Mouse (Mus musculus) liver, adult 2 months (tissue): Measurements from ENCODE around the gene Mettl25. TPM values are rescaled to one million over a fixed set of nuclear protein-coding genes. Genes with fewer than 3 reads are reported as not detected.

ENCODE experiments used
- DNase-seq: peaks from one replicate; pipeline ENCODE4 v3.0.0-alpha.2; 2011; ENCODE audit warnings: low read depth, low spot score; ENCODE audit errors: extremely low read depth
- H3K27ac ChIP-seq: fragments of 200-500 bp; replicated peaks from 2 replicates; pipeline ENCODE4 v1.5.1; 2012; ENCODE audit warnings: low read depth, mild to moderate bottlenecking, control low read depth, inconsistent platforms, low read length; ENCODE audit not compliant: insufficient read depth
- H3K27me3 ChIP-seq: fragments of 200-500 bp; 2 replicates; pipeline ENCODE4 v1.6.1; 2012; ENCODE audit warnings: mild to moderate bottlenecking, moderate library complexity, low read length, inconsistent platforms; ENCODE audit not compliant: control insufficient read depth, insufficient read depth
- H3K36me3 ChIP-seq: fragments of 200-500 bp; 2 replicates; pipeline ENCODE4 v1.6.1; 2012; ENCODE audit warnings: low read length, inconsistent platforms; ENCODE audit not compliant: control insufficient read depth, insufficient read depth
- H3K4me1 ChIP-seq: fragments of 200-500 bp; 2 replicates; pipeline ENCODE4 v1.6.1; 2011; ENCODE audit warnings: low read length; ENCODE audit not compliant: control insufficient read depth, insufficient read depth
- H3K4me3 ChIP-seq: fragments of 200-500 bp; 2 replicates; pipeline ENCODE4 v1.5.1; 2011; ENCODE audit warnings: low read depth, mild to moderate bottlenecking, control low read depth, low read length, moderate library complexity; ENCODE audit not compliant: insufficient read depth
- H3K79me2 ChIP-seq: fragments of 200-500 bp; 2 replicates; pipeline ENCODE4 v1.6.1; 2012; ENCODE audit warnings: inconsistent platforms, mild to moderate bottlenecking, low read length, moderate library complexity; ENCODE audit not compliant: control insufficient read depth, insufficient read depth
- H3K9ac ChIP-seq: fragments of 200-500 bp; 2 replicates; pipeline ENCODE4 v1.6.1; 2012; ENCODE audit warnings: low read depth, mild to moderate bottlenecking, control low read depth, inconsistent platforms, low read length
- CTCF ChIP-seq: fragments of 200-500 bp; IDR thresholded peaks from 2 replicates; pipeline ENCODE4 v1.5.1; 2011; ENCODE audit warnings: low read depth, low read length, control low read depth
- POLR2A ChIP-seq: fragments of 200-500 bp; IDR thresholded peaks from 2 replicates; pipeline ENCODE4 v1.6.1; 2011; ENCODE audit warnings: low read length, control low read depth; ENCODE audit not compliant: insufficient read depth; ENCODE audit errors: extremely low read depth
- WGBS: fragments of 180-500 bp; shearing (Covaris S2); methylation state at CpG from one replicate; pipeline ENCODE4 v1.1.7; 2018; 5-methylcytosine and 5-hydroxymethylcytosine counted together
- polyA plus RNA-seq: library from polyadenylated mRNA; depleted of rRNA; stranded (reverse); fragments of >200 nt; gene quantifications from 2 replicates; pipeline ENCODE4 v1.2.3, GENCODE M21; 2012
- total RNA-seq: library from RNA; depleted of rRNA; stranded (reverse); fragments of >200 nt; gene quantifications from 2 replicates; pipeline ENCODE4 v1.2.3, GENCODE M21; 2014

The Mettl25 gene
- total and polyA plus RNA-seq, 2 experiments, result 1.2 to 4.9 TPM

DNA sequence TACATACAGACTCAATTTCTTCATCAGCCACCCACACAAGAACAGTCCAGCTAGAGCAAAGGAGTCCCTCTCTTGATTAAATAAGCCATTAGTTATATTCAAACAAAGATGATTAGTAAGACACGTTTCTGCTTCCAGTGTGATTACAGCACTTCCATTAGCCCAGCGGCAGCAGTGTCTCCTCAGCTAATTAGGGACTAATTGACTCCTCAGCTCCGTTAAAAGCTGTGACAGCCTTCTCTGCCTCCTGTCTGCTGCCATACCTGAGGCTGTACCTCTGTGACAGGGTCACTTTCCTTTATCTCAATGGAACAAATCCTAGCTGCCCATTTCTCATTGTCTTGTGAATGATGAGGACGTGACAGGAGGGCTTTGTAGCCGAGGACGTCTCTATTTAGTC lies 99.4 kb downstream of the Mettl25 start:
- Histone ChIP-seq H3K9ac (no peak overlapping the region), H3K27me3 (no peaks in the 10 kb centered on the region; the same call in 1 of the 2 replicates), H3K36me3 (no peaks in the 10 kb centered on the region), H3K4me1 (no peaks in the 10 kb centered on the region), H3K27ac (no peak overlapping the region), H3K4me3 (no peak overlapping the region), H3K79me2 (no peaks in the 10 kb centered on the region)
- TF ChIP-seq CTCF, result no peak
- no peak for TF ChIP-seq POLR2A
- WGBS, result 64% methylated on average over 6 of the region's 6 CpGs
- no peak for DNase-seq

DNA sequence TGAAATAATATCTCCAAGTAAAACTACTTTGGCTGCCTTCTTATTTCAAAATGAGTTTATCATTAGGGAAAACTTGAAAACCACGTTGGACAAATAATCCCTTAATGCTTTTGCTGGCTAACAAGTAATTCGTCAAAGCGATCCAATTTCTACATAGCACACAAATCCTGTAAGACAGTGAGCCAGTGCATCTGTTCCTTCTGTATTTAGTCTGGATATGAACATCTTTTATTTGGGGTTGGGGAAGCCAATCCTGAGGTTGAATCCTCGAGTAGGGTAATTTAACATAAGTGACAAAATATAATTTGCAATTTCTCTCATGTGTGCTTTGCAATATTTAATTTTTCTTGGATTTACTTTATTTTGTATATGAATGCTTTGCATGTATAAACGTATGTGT lies 102.2 kb downstream of the Mettl25 start:
- Histone ChIP-seq H3K36me3 (no peaks in the 10 kb centered on the region), H3K79me2 (no peaks in the 10 kb centered on the region), H3K9ac (no peak overlapping the region), H3K27ac (no peak overlapping the region), H3K4me1 (no peaks in the 10 kb centered on the region), H3K4me3 (no peak overlapping the region), H3K27me3 (no peaks in the 10 kb centered on the region; the same call in 1 of the 2 replicates)
- no peak for TF ChIP-seq POLR2A
- TF ChIP-seq CTCF, result no peak
- DNase-seq, result no peak
- 70% methylated on average over 5 of the region's 5 CpGs for WGBS

DNA sequence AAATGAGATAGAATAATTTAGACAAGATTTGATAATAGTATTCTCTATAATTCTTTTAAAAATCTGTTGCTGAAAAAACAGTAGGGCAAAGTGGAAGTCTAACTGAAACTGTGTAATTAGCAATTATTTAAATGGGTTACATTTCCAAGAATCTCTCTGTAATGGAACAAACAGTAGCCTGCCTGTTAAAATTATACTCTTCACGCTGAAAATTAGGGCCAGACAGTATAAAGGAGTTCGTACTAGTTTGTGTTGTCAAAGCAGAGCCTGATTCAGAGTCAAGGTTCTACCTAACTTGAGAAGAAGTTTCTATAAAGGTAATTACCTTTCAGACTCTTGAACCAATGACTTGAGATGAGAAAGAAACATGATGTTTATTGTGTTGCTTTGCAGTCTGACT lies 113.4 kb downstream of the Mettl25 start:
- 79% methylated on average over 2 of the region's 2 CpGs for WGBS
- H3K27ac ChIP-seq, result no peak overlapping the region
- DNase-seq, result no peak
- TF ChIP-seq CTCF (no peak), POLR2A (no peak)
- no peak overlapping the region for H3K9ac ChIP-seq
- H3K27me3 ChIP-seq, result no peaks in the 10 kb centered on the region
- no peak overlapping the region for H3K4me3 ChIP-seq
- H3K79me2 ChIP-seq, result no peaks in the 10 kb centered on the region
- H3K4me1 ChIP-seq, result no peaks in the 10 kb centered on the region
- no peaks in the 10 kb centered on the region for H3K36me3 ChIP-seq

DNA sequence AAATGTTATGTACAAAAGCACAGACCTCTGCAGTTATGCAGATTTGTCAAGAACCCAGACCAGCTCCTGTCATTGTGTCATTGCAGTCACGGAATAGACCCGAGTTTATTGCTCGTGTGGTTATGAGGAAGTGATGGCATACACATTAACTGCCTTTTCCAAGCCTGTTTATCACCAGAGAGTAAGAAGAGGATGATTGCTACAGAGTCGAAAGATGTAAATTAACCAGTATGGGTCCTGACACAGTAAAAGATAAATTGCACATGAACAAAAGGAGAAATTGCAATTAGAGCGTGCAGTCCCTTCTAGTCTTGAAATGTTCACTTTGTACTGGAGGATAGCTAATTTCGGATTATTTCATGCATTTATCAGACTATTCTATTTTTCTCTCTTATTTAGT lies 113.8 kb downstream of the Mettl25 start:
- DNase-seq, result no peak
- Histone ChIP-seq H3K4me3 (no peak overlapping the region), H3K79me2 (no peaks in the 10 kb centered on the region), H3K4me1 (no peaks in the 10 kb centered on the region), H3K27me3 (no peaks in the 10 kb centered on the region), H3K36me3 (no peaks in the 10 kb centered on the region), H3K9ac (no peak overlapping the region), H3K27ac (no peak overlapping the region)
- 74% methylated on average over 6 of the region's 6 CpGs for WGBS
- TF ChIP-seq CTCF (no peak), POLR2A (no peak)

DNA sequence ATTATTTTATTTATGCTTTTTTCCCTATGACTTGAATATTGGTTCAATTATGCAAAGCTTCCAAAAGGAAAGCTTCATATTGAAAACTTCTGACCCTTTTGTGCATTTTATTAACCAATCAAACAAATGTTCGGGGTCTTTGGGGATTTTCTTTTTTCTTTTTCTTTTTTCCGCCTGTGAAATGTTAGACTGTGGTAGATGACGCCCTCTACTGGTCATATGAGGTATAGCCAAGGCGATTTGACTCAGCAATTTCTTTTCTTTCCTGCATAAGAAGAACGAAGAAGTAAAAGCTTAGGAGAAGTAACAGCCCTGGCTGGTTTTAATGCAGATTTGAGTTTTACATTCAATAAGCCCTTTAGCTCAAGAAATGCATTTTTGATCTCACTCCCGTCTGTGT lies 126.3 kb downstream of the Mettl25 start:
- 9% methylated on average over 6 of the region's 6 CpGs for WGBS
- peak; percentile 26 for DNase-seq

DNA sequence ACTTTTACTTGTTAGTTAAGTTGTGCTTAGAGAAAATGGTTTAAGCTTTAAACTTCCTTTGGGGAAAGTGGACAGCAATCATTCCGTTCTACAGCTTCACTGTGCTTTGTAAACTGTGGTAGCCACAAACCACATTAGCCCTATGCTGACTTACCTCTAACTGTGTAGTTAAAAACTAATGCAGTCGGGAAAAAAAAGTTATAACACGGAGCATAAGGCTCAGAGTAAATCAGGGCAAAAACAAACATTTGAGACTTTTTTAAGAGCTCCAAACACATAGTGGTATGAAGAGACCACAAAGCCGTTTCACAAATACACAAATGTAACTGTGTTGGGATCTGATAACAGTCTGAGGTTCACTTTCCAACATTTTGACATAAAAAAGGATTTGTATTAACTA lies 126.8 kb downstream of the Mettl25 start:
- 60% methylated on average over 4 of the region's 4 CpGs for WGBS
- no peaks in the 10 kb centered on the region for H3K79me2 ChIP-seq
- H3K27me3 ChIP-seq, result no peaks in the 10 kb centered on the region
- TF ChIP-seq CTCF (no peak), POLR2A (no peak)
- DNase-seq, result no peak
- no peak overlapping the region for H3K4me3 ChIP-seq
- no peak overlapping the region for H3K27ac ChIP-seq
- no peaks in the 10 kb centered on the region for H3K4me1 ChIP-seq
- H3K9ac ChIP-seq, result no peak overlapping the region
- H3K36me3 ChIP-seq, result no peaks in the 10 kb centered on the region

More for the DNA sequence above, 126.3 kb downstream of the Mettl25 start:
- Histone ChIP-seq H3K9ac (no peak overlapping the region), H3K79me2 (no peaks in the 10 kb centered on the region), H3K36me3 (no peaks in the 10 kb centered on the region), H3K4me1 (no peaks in the 10 kb centered on the region), H3K4me3 (no peak overlapping the region), H3K27ac (no peak overlapping the region), H3K27me3 (no peaks in the 10 kb centered on the region)
- TF ChIP-seq CTCF (0 out of 2 replicates have a peak, but pooled peaks have one; percentile 36), POLR2A (no peak)
